Mouse (Mus musculus): ENCODE measurements at regions not wholly inside any gene's neighbourhood (a gene's known extent, or its start where the extent isn't known, plus 50 kb on each side); places are given as distances from the start of the nearest gene placed in this dataset.

DNA sequence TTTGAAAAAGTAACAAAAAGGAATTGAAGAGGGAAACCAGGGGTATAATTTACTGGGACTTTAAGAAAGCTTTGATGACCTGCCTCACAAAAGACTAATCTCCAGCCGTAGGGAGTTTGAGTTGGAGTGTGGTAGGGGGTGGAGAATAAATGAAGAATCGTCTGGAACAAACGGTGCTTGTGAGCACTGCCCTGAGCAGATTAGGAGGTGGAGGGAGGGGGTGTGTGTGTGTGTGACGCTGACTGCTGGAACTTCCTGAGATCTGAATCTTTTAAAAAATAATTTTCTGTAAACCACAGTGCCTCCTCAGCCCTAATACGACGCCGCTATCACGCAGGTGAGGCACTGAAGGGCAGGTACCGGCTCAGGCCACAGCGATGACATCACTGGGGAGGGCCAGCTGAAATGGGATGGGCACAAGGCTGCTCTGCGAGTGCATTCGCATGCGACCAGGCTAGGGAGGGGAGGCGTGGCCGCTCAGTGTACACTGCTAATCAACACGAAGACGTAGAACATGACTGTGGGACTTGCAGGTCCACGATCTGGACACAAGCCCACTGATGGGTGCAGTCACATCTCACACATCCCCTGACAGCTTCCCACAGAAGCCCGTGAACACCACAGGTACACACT, 395.4 kb downstream of the Zfp536 start:
- H3K27ac ChIP-seq (ENCODE audit: low read length) = no peak overlapping the region
- no peaks in the 10 kb centered on the region for H3K9me3 ChIP-seq (ENCODE audit: control insufficient read depth, low read length)
- H3K27me3 ChIP-seq (replicated peaks; ENCODE audit: control insufficient read depth, insufficient read depth, low read length) = no peaks in the 10 kb centered on the region
- no peaks in the 10 kb centered on the region for H3K36me3 ChIP-seq (ENCODE audit: control insufficient read depth, insufficient read depth)
- peak overlapping the region; percentile 29; the same call in 1 of the 2 replicates for H3K9ac ChIP-seq (replicated peaks; ENCODE audit: low read depth, low read length)
- peak overlapping the region; percentile 37 for H3K4me2 ChIP-seq (ENCODE audit: low read length)
- H3K4me1 ChIP-seq (replicated peaks; ENCODE audit: control insufficient read depth, insufficient read depth, low read length) = peaks cover 18% of the 10 kb centered on the region
- H3K4me3 ChIP-seq (replicated peaks; ENCODE audit: low read length) = no peak overlapping the region
- no peak for ATAC-seq
- 15% methylated on average over 19 of the region's 19 CpGs for WGBS

DNA sequence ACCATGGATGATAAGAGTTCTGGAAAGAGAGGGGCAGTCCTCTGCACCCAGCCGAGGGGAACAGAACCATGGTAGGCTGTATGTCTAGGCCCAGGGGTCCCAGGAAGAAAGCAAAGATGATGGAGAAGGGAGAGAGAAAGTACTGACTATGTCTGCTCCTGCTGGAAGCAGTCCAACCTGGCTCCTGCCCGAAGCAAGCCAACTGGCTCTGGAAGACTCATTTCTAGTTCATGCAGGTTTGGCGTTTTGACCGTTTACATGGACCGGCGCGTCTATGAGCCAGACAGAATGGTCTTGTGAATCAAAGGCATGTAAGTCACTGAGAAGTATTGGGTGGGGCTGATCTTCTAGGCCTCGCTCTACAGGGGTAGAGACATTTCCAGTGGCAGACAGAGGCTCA, 385.6 kb downstream of the Zfp536 start:
- Histone ChIP-seq H3K9ac (replicated peaks; ENCODE audit: low read depth, low read length) (no peak overlapping the region), H3K9me3 (ENCODE audit: control insufficient read depth, low read length) (no peaks in the 10 kb centered on the region), H3K27ac (ENCODE audit: low read length) (no peak overlapping the region), H3K4me3 (replicated peaks; ENCODE audit: low read length) (no peak overlapping the region), H3K36me3 (ENCODE audit: control insufficient read depth, insufficient read depth) (no peaks in the 10 kb centered on the region), H3K27me3 (replicated peaks; ENCODE audit: control insufficient read depth, insufficient read depth, low read length) (no peaks in the 10 kb centered on the region), H3K4me2 (ENCODE audit: low read length) (no peak overlapping the region), H3K4me1 (replicated peaks; ENCODE audit: control insufficient read depth, insufficient read depth, low read length) (peaks cover 23% of the 10 kb centered on the region)
- 89% methylated on average over 8 of the region's 8 CpGs for WGBS
- no peak for ATAC-seq

DNA sequence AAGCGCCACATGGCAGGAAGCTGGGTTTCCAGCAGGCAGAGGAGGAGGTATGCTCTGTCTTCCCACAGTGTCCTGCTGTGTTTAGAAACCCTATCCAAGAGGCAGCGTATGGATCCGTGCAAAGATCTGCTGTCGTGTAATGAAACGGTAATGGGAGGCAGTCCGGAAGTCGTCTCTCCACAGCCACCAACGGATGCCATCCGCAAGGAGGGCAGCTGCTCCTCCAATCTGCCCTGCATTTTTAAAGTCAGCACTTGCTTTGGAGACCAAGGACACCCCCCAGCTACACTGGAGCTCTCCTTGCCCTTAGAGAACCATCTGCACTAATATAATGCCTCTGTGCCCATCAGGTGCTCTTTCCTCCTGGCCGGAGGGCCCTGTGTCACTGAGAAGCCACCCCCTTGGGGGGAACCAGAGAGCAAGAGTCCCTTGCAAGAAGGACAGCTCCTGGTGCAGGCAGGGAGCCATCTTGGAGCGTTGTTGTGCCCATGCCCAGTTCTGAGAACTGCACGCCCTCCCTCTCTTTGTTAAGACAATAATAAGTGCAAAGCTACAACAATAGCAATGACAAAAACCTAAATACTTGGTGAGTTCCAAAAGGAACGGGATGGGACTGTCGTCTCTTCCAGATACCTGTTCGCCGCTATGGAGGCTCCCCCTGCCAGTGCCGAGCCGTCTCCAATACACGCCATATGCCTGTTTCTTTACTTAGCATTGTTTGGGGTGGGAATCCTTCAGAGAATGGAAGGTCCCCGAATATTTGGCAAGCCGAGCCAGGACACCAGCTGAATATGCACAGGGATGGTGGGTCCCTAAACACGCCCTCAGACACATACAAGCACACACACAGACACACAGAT, 384.4 kb downstream of the Zfp536 start:
- H3K4me3 ChIP-seq (replicated peaks; ENCODE audit: low read length) = no peak overlapping the region
- H3K4me1 ChIP-seq (replicated peaks; ENCODE audit: control insufficient read depth, insufficient read depth, low read length) = peaks cover 29% of the 10 kb centered on the region
- no peaks in the 10 kb centered on the region for H3K27me3 ChIP-seq (replicated peaks; ENCODE audit: control insufficient read depth, insufficient read depth, low read length)
- 65% methylated on average over 22 of the region's 22 CpGs for WGBS
- ATAC-seq = peak; percentile 44
- no peak overlapping the region for H3K9ac ChIP-seq (replicated peaks; ENCODE audit: low read depth, low read length)
- H3K36me3 ChIP-seq (ENCODE audit: control insufficient read depth, insufficient read depth) = no peaks in the 10 kb centered on the region
- H3K9me3 ChIP-seq (ENCODE audit: control insufficient read depth, low read length) = no peaks in the 10 kb centered on the region
- H3K4me2 ChIP-seq (ENCODE audit: low read length) = 0 out of 2 replicates have a peak overlapping the region, but pooled peaks have one; percentile 11
- no peak overlapping the region; the same call in 1 of the 2 replicates for H3K27ac ChIP-seq (ENCODE audit: low read length)

DNA sequence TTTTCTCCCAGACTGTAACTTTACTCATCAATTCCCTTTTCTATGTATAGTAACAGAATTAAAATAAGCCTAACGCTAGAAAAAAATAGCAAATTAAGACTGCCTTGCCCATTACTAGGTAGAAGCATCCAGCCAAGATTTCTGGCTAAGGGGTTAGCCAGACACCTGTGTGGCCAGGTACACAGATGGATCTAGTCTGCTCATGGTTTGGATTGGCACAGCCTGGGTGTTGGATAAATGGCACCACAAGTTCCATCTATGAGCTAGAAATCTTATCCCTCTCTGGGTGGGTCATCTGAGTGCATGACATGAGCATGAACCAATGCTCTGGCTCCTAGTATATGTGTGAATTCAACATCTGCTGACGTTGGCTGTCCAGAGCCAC, 383.7 kb downstream of the Zfp536 start:
- no peaks in the 10 kb centered on the region for H3K27me3 ChIP-seq (replicated peaks; ENCODE audit: control insufficient read depth, insufficient read depth, low read length)

DNA sequence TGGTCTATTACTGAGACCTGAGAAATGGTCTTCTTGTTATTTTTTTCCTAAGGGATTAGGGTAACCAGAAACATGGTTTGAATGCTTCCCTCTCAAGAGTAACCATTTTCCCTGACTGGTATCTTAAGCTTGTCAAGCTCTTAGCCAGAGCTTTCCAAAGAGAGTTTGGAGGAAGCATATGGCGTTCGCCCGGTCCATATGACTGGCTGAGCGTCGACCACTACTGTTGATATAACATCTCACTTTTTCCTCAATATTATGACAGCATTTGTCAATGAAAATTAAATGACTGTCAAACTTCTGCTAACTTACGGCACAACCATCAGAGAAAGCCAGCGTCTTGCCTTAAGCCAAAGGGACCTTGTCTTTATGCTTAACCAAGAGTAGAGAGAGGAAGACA, 383.2 kb downstream of the Zfp536 start:
- Histone ChIP-seq H3K27ac (ENCODE audit: low read length) (no peak overlapping the region), H3K9me3 (ENCODE audit: control insufficient read depth, low read length) (no peaks in the 10 kb centered on the region), H3K9ac (replicated peaks; ENCODE audit: low read depth, low read length) (no peak overlapping the region), H3K4me2 (ENCODE audit: low read length) (no peak overlapping the region), H3K27me3 (replicated peaks; ENCODE audit: control insufficient read depth, insufficient read depth, low read length) (no peaks in the 10 kb centered on the region), H3K4me1 (replicated peaks; ENCODE audit: control insufficient read depth, insufficient read depth, low read length) (peaks cover 29% of the 10 kb centered on the region), H3K4me3 (replicated peaks; ENCODE audit: low read length) (no peak overlapping the region), H3K36me3 (ENCODE audit: control insufficient read depth, insufficient read depth) (no peaks in the 10 kb centered on the region)
- peak; percentile 58 for ATAC-seq
- WGBS = 54% methylated on average over 7 of the region's 7 CpGs

More for the DNA sequence above, 383.7 kb downstream of the Zfp536 start:
- Histone ChIP-seq H3K9ac (replicated peaks; ENCODE audit: low read depth, low read length) (no peak overlapping the region), H3K36me3 (ENCODE audit: control insufficient read depth, insufficient read depth) (no peaks in the 10 kb centered on the region), H3K9me3 (ENCODE audit: control insufficient read depth, low read length) (no peaks in the 10 kb centered on the region), H3K4me3 (replicated peaks; ENCODE audit: low read length) (no peak overlapping the region), H3K4me2 (ENCODE audit: low read length) (no peak overlapping the region), H3K4me1 (replicated peaks; ENCODE audit: control insufficient read depth, insufficient read depth, low read length) (peaks cover 29% of the 10 kb centered on the region), H3K27ac (ENCODE audit: low read length) (no peak overlapping the region)
- no peak for ATAC-seq
- WGBS = 83% methylated on average over 2 of the region's 2 CpGs

DNA sequence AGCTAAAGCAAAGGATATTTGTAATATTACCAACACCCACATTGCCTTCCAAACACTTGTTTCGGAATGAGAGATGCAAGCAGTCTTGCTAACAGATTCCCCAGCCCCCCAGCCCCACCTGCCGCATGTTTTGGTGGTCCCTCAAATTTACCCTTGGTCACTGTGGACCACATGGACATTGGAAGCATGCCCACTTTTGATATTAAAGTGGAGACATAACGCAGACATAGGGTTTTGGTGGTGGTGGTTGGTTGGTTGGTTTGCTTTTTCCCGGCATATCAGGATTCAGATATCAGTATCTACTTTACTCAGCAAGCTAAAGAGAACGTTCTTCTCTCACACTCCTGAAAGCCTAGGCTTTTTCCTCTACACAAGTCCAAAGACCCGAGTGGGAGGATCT, 381.3 kb downstream of the Zfp536 start:
- H3K4me2 ChIP-seq (ENCODE audit: low read length) = no peak overlapping the region
- no peak overlapping the region for H3K9ac ChIP-seq (replicated peaks; ENCODE audit: low read depth, low read length)
- no peak overlapping the region for H3K4me3 ChIP-seq (replicated peaks; ENCODE audit: low read length)
- peaks cover 40% of the 10 kb centered on the region for H3K4me1 ChIP-seq (replicated peaks; ENCODE audit: control insufficient read depth, insufficient read depth, low read length)
- no peaks in the 10 kb centered on the region for H3K36me3 ChIP-seq (ENCODE audit: control insufficient read depth, insufficient read depth)
- no peak for ATAC-seq
- H3K9me3 ChIP-seq (ENCODE audit: control insufficient read depth, low read length) = no peaks in the 10 kb centered on the region
- no peak overlapping the region for H3K27ac ChIP-seq (ENCODE audit: low read length)
- no peaks in the 10 kb centered on the region for H3K27me3 ChIP-seq (replicated peaks; ENCODE audit: control insufficient read depth, insufficient read depth, low read length)
- 83% methylated on average over 6 of the region's 6 CpGs for WGBS

DNA sequence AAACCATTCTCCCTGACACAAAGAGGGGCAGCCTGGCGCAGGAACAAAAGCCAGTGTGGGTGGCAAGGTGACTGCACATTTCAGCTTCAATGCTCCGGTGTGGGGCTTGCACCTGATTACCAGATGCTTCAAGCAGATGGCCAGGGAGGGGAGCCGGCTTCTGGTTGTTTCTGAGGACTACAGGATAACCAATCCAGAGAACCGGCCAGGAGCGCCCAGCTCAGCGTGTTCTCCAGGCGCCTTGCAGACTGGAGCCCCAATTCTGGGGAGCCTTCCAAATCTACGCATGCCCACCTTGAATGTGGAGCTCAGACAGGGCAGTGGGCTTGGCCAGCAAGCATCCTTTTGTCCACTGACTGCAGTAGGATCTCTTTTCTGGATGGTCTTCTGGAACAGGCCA, 380.8 kb downstream of the Zfp536 start:
- 61% methylated on average over 8 of the region's 8 CpGs for WGBS
- Histone ChIP-seq H3K36me3 (ENCODE audit: control insufficient read depth, insufficient read depth) (no peaks in the 10 kb centered on the region), H3K4me3 (replicated peaks; ENCODE audit: low read length) (no peak overlapping the region), H3K27ac (ENCODE audit: low read length) (no peak overlapping the region), H3K9ac (replicated peaks; ENCODE audit: low read depth, low read length) (no peak overlapping the region), H3K27me3 (replicated peaks; ENCODE audit: control insufficient read depth, insufficient read depth, low read length) (no peaks in the 10 kb centered on the region), H3K9me3 (ENCODE audit: control insufficient read depth, low read length) (no peaks in the 10 kb centered on the region), H3K4me1 (replicated peaks; ENCODE audit: control insufficient read depth, insufficient read depth, low read length) (peaks cover 43% of the 10 kb centered on the region), H3K4me2 (ENCODE audit: low read length) (no peak overlapping the region)
- no peak for ATAC-seq

DNA sequence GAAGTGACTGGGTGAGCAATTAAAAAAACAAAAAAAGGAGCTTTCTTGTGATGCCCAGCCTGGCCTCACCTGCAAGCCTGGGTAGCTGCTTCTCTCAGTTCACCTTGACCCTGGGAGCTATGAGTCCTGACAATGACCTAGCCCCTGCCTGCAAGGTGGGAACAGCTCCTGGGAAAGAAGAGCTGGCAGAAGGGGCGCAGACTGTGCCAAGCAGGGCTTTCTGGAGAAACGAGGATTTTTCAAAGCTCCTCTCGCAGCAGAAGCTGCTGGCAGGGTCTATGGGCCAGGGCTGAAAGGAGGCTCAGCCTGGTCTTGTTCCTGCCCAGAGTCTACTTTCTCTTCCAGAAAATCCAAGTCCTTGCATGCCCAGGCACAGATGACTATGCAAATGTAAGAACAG, 380.4 kb downstream of the Zfp536 start:
- ATAC-seq = no peak
- H3K4me1 ChIP-seq (replicated peaks; ENCODE audit: control insufficient read depth, insufficient read depth, low read length) = peaks cover 43% of the 10 kb centered on the region
- no peak overlapping the region for H3K4me3 ChIP-seq (replicated peaks; ENCODE audit: low read length)
- WGBS = 58% methylated on average over 3 of the region's 3 CpGs
- no peaks in the 10 kb centered on the region for H3K9me3 ChIP-seq (ENCODE audit: control insufficient read depth, low read length)
- H3K27ac ChIP-seq (ENCODE audit: low read length) = no peak overlapping the region
- H3K4me2 ChIP-seq (ENCODE audit: low read length) = no peak overlapping the region
- H3K36me3 ChIP-seq (ENCODE audit: control insufficient read depth, insufficient read depth) = no peaks in the 10 kb centered on the region
- H3K27me3 ChIP-seq (replicated peaks; ENCODE audit: control insufficient read depth, insufficient read depth, low read length) = no peaks in the 10 kb centered on the region
- no peak overlapping the region for H3K9ac ChIP-seq (replicated peaks; ENCODE audit: low read depth, low read length)

DNA sequence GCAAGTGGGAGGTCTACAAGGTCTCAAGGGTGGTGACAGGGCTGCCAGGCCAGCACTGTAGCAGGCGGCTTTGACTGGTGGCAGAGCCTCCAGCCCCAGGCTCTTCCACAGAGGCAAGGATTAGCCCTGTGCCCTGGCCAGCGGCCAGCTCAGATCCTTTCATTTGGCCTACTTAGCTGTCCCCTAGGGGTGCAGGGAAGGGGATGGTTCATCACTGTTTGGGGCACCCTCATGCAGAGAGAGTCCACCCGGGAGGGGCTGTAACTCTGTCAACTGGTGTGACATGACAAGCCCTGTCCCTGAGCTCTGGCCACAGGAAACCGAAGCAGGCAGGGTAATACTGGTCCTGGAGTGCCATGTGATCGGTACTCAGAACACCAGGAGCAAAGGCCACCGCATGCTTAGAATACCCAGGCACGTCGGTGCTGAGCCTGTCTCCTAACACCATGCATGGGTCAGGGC, 378.4 kb downstream of the Zfp536 start:
- no peak for ATAC-seq
- H3K4me1 ChIP-seq (replicated peaks; ENCODE audit: control insufficient read depth, insufficient read depth, low read length) = peaks cover 29% of the 10 kb centered on the region
- H3K36me3 ChIP-seq (ENCODE audit: control insufficient read depth, insufficient read depth) = no peaks in the 10 kb centered on the region
- H3K9ac ChIP-seq (replicated peaks; ENCODE audit: low read depth, low read length) = no peak overlapping the region
- no peak overlapping the region for H3K4me2 ChIP-seq (ENCODE audit: low read length)
- no peak overlapping the region for H3K27ac ChIP-seq (ENCODE audit: low read length)
- no peak overlapping the region for H3K4me3 ChIP-seq (replicated peaks; ENCODE audit: low read length)
- 62% methylated on average over 8 of the region's 8 CpGs for WGBS
- H3K9me3 ChIP-seq (ENCODE audit: control insufficient read depth, low read length) = no peaks in the 10 kb centered on the region
- H3K27me3 ChIP-seq (replicated peaks; ENCODE audit: control insufficient read depth, insufficient read depth, low read length) = no peaks in the 10 kb centered on the region

Data from forebrain, embryonic 16.5 days (tissue).